Mouse (Mus musculus) embryo, embryonic 9.5 days (tissue): ENCODE data around the gene Uggt1.

ENCODE experiments used
- DNase-seq: peaks from one replicate; pipeline ENCODE4 v3.0.0-alpha.2; 2017; ENCODE audit errors: extremely low spot score

Gene Uggt1

DNA sequence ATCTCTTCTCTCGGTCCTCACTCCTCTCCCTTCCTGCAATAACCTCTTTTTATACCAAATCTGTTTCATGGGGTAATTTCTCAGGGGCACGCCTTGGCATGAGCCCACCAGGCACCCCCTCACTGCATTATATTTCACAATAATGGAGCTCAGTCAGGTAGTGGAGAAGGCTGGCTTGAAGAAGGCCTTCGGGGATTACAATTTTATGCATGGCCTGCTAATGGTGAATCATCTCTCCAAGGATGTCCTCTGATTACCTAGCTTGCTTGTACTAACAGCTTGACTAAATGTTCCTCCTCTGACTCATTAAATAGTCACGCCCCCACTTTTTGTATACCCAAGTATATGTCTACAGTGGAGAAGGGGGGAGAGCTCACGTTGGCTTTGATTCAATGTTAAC is 128.0 kb downstream of the Uggt1 start:
- no peak for DNase-seq

DNA sequence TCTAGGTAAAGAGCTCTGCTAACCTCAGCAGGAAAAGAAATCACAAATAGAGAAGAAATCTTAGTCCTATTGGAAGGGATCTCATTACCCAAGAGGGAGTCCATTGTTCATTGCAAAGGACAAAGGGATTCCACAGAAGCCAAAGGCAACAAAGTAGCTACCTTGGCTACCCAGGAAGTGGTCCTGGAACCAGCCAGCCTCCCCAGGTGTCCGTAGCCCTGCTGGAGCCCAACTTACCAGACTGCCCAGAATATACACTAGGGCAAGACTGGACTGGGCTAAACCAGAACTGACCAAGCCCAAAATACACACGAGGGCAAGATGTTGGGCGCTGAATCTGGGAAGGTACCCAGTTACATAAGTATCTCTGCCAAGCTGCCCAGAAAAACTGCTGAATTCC is 129.7 kb downstream of the Uggt1 start:
- DNase-seq = no peak

GRCm38 (mm10) chr1:36113670-36114069 is 130.8 kb downstream of the Uggt1 start:
- DNase-seq = no peak

DNA sequence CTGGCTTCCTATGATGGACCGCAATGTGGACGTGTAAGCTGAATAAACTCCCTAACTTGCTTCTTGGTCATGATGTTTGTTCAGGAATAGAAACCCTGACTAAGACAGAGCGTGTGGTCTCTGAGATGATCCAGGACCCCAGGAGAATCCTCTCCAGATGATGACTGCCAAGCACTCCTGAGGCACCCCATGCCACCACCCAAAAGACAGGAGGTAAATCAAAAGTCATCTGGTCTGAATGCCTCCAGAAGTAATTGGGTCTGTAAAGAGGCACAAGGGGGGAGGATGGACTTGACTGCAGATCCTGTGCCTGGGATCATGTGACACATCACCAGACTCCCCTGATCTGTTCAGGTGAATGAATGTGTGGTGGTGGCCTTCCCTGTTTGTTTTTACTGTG is 131.9 kb downstream of the Uggt1 start:
- DNase-seq = no peak

GRCm38 (mm10) chr1:36109987-36110386 is 134.5 kb downstream of the Uggt1 start:
- DNase-seq = no peak

GRCm38 (mm10) chr1:36105917-36106706 is 138.4 kb downstream of the Uggt1 start:
- no peak for DNase-seq

DNA sequence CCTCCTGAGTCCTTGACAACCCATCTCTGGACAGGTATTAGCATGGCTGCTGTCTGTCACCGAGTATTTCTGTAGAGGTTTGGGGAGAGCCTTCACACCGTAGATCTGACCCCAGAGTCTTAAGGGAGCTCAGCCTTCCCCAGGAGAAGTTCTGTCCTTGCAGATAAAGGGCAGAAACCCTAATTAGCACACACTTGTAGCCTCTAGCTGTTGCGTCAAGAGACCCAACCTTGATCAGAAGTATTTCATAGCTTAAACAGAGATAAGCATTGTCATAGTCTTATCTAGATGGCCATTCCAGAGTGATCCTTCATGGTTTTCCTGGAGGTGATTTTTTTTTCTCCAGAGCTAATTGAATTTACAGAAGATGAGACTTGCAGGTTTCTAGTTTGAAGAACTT is 144.1 kb downstream of the Uggt1 start:
- DNase-seq = no peak

- DNase-seq = no peak
Measured at GRCm38 (mm10) chr1:36098432-36098831, 146.1 kb downstream of the Uggt1 start.

DNA sequence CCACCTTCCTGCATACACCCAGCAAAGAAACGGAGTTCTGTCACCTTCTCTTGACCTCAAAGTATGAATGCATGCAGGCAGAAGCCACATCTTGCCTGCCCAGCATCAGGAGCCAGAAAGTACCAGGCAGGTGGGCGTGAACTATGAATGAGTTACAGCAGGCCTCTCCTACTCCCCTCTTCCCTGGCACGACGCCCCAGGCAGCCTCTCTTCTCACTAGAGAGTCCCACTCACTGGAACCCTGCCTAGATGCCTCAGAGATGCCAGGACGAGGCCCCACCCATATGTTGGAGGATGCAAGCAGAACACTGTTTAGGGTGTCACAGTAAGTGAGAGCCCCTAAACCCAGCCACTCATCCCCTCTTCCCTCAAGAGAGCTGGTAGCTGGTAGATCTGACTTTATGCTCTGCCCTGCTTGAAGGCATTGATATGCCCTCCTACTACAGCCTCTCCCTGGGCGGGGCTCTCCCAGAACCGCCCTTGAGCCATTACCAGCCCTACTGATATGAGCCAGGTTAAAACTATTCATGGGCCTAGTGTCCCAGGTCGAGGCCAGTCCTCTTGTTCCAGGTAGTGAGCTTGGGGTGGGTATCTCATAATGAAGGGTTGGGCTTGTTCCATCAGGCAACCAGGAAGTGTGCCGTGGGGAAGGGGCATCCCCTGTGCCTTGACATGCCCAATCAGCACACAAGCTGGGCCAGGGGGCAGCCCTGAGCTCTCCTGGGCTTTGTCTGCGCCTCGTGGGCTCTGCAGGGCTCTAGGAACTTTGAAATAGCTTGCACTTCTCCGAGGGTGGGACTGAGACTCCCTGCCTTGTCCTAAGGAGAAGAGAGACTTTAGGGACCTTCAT is 148.9 kb downstream of the Uggt1 start:
- DNase-seq = no peak

DNA sequence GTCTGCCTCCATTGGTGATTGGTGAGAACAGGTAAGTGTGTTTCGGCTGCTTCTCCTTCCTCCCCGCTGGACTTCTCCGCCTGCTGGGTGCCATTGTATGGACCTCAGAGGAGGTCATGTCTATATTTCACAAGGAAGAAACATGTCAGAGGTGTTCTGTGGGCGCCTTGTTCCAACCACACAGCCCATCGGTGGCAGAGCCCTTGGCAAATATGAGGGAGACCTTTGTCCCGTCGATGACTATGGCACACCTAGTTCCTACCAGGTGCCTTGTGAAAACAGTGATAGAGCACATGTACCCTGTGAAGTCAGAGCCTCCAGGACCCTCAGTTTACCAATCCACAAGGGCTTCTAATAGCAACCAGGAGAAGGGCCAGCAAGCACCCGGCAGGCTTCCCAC is 150.8 kb downstream of the Uggt1 start:
- DNase-seq = no peak

GRCm38 (mm10) chr1:36091246-36091645 is 153.3 kb downstream of the Uggt1 start:
- no peak for DNase-seq

- DNase-seq = no peak
Measured at GRCm38 (mm10) chr1:36090722-36091110, 153.8 kb downstream of the Uggt1 start.
